Mouse (Mus musculus) erythroblast, embryonic 14.5 days (primary cell): ENCODE measurements around the gene Dcaf5.

Experiments used
- GATA1 ChIP-seq: IDR thresholded peaks from 2 replicates; pipeline ENCODE4 v1.6.1; 2012; ENCODE audit warnings: low read length, inconsistent platforms, mixed read lengths
- TAL1 ChIP-seq: IDR thresholded peaks from 3 replicates; pipeline ENCODE4 v1.6.1; 2012; ENCODE audit warnings: low read length, inconsistent platforms, mixed read lengths

DNA sequence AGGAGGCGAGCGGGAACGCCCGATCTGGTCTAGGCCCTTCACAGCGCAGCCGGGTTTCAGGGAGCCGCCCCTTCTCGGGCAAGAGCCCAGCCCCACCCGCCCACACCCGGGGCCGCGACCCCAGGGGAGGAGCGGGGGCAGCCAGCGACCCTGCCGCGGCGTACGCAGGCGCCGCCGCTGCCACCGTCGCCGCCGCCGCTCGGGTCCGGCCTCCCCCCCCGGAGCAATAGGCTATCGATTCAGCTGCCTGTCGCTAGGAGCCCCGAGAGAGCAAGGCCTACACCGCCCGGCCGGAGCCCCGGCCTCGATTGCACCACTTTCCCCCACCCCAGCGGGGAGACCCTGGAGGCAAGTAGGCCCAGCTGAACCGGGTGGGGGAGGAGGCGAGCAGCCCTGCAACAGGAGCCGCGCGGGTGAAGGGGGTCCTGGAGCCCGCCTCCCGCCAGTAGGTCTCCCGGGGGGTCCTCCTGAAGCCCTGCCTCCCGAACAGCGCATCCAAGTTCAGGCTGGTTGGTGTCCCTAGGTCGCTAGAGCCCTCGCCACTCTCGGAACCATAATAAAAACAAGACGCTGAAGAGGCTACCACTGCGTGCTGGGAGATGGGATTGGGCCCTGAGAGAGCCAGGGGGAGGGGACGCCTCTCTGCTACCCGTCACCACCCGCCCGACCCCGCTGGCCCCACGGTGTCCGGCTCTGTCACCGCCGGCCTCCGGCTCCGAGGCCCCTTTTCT, 1.3 kb downstream of the Dcaf5 start:
- no peak for TF ChIP-seq TAL1
- TF ChIP-seq GATA1, result no peak
